Mouse (Mus musculus) liver, embryonic 15.5 days (tissue): Measurements from ENCODE around the gene Trabd2b. TPM values are rescaled to one million over a fixed set of nuclear protein-coding genes. Genes with fewer than 3 reads are reported as not detected.

ENCODE experiments used
- ATAC-seq: fragments of 200-750 bp; cut with Nextera tagmentation; 2 replicates; pipeline ENCODE4 v1.8.0; 2017; ENCODE audit warnings: moderate number of reproducible peaks, mild to moderate bottlenecking, moderate library complexity; ENCODE audit not compliant: insufficient read depth
- H3K27ac ChIP-seq: fragments of 300-500 bp; sonication (generic); replicated peaks from 2 replicates; pipeline ENCODE4 v1.5.1; 2015; ENCODE audit warnings: mild to moderate bottlenecking, inconsistent platforms
- H3K27me3 ChIP-seq: fragments of 300-500 bp; sonication (generic); 2 replicates; pipeline ENCODE4 v1.6.1; 2015; ENCODE audit warnings: mild to moderate bottlenecking, inconsistent platforms
- H3K36me3 ChIP-seq: fragments of 300-500 bp; sonication (generic); replicated peaks from 2 replicates; pipeline ENCODE4 v1.6.1; 2015; ENCODE audit warnings: moderate library complexity, mild to moderate bottlenecking, inconsistent platforms
- H3K4me1 ChIP-seq: fragments of 300-500 bp; sonication (generic); replicated peaks from 2 replicates; pipeline ENCODE4 v1.6.1; 2015; ENCODE audit warnings: inconsistent platforms
- H3K4me2 ChIP-seq: fragments of 300-500 bp; sonication (generic); 2 replicates; pipeline ENCODE4 v1.6.1; 2015; ENCODE audit warnings: moderate library complexity, mild to moderate bottlenecking, inconsistent platforms
- H3K4me3 ChIP-seq: fragments of 300-500 bp; sonication (generic); replicated peaks from 2 replicates; pipeline ENCODE4 v1.5.1; 2015; ENCODE audit warnings: mild to moderate bottlenecking, inconsistent platforms
- H3K9ac ChIP-seq: fragments of 300-500 bp; sonication (generic); 2 replicates; pipeline ENCODE4 v1.6.1; 2015; ENCODE audit warnings: moderate library complexity, mild to moderate bottlenecking, inconsistent platforms
- H3K9me3 ChIP-seq: fragments of 300-500 bp; sonication (generic); replicated peaks from 2 replicates; pipeline ENCODE4 v1.6.1; 2016; ENCODE audit warnings: inconsistent platforms
- WGBS: fragments of 180-500 bp; shearing (Covaris S2); methylation state at CpG from one replicate; pipeline ENCODE4 v1.1.7; 2015; ENCODE audit warnings: mixed read lengths; ENCODE audit not compliant: insufficient replicate concordance; 5-methylcytosine and 5-hydroxymethylcytosine counted together
- polyA plus RNA-seq: library from polyadenylated mRNA; unstranded; fragments of >200 nt; fragmentation: Nextera tagmentation; extraction: Ambion mirVana; gene quantifications from 2 replicates; pipeline ENCODE4 v1.2.1, GENCODE M21; 2015

Gene Trabd2b
- polyA plus RNA-seq, 1 experiment from 2014 or later = 0.08 TPM

DNA sequence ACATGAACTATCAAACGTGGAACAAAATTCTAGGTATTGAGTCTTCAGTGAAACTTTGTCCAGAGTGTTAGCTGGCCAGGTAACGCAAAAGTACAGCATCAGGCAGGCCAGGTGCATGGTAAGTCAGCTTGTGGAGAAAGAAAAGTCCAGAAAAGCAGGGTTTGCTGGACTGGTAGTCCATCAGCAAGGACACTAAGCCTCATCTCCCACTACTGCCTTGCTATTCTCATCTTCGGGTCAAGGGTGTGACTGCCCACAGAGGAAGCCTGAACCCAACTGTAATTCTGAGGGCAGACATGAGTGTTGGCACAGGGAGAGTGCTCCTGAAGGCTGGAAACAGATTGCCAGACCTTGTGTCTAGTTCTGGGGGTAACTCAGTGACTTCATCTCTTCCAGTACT lies 111.5 kb downstream of the Trabd2b start:
- 59% methylated on average over 3 of the region's 3 CpGs for WGBS
- Histone ChIP-seq H3K4me1 (no peaks in the 10 kb centered on the region), H3K4me3 (no peak overlapping the region), H3K9me3 (no peaks in the 10 kb centered on the region), H3K36me3 (no peaks in the 10 kb centered on the region), H3K27me3 (no peaks in the 10 kb centered on the region), H3K4me2 (no peak overlapping the region), H3K9ac (no peak overlapping the region), H3K27ac (no peak overlapping the region)
- ATAC-seq = no peak

GRCm38 (mm10) chr4:114518571-114518970 lies 112.0 kb downstream of the Trabd2b start:
- no peak for ATAC-seq
- WGBS = 53% methylated on average over 1 of the region's 1 CpGs
- no peaks in the 10 kb centered on the region for H3K27me3 ChIP-seq
- no peak overlapping the region for H3K9ac ChIP-seq
- no peaks in the 10 kb centered on the region for H3K4me1 ChIP-seq
- no peak overlapping the region for H3K4me2 ChIP-seq
- H3K27ac ChIP-seq = no peak overlapping the region
- no peaks in the 10 kb centered on the region for H3K9me3 ChIP-seq
- H3K4me3 ChIP-seq = no peak overlapping the region
- H3K36me3 ChIP-seq = no peaks in the 10 kb centered on the region

GRCm38 (mm10) chr4:114519321-114519720 lies 112.8 kb downstream of the Trabd2b start:
- no peak overlapping the region for H3K9ac ChIP-seq
- H3K4me2 ChIP-seq = no peak overlapping the region
- no peaks in the 10 kb centered on the region for H3K4me1 ChIP-seq
- H3K36me3 ChIP-seq = no peaks in the 10 kb centered on the region
- H3K27ac ChIP-seq = no peak overlapping the region
- H3K27me3 ChIP-seq = no peaks in the 10 kb centered on the region
- WGBS = 65% methylated on average over 4 of the region's 4 CpGs
- no peak overlapping the region for H3K4me3 ChIP-seq
- no peak for ATAC-seq
- no peaks in the 10 kb centered on the region for H3K9me3 ChIP-seq

- Histone ChIP-seq H3K9ac (no peak overlapping the region), H3K9me3 (no peaks in the 10 kb centered on the region), H3K27ac (no peak overlapping the region), H3K27me3 (no peaks in the 10 kb centered on the region), H3K4me3 (no peak overlapping the region), H3K36me3 (no peaks in the 10 kb centered on the region), H3K4me2 (no peak overlapping the region), H3K4me1 (no peaks in the 10 kb centered on the region)
- 52% methylated on average over 3 of the region's 3 CpGs for WGBS
- no peak for ATAC-seq
Observed at GRCm38 (mm10) chr4:114519966-114520365, 113.4 kb downstream of the Trabd2b start.

GRCm38 (mm10) chr4:114523335-114524188 lies 117.0 kb downstream of the Trabd2b start:
- 55% methylated on average over 5 of the region's 5 CpGs for WGBS
- ATAC-seq = no peak
- H3K4me2 ChIP-seq = no peak overlapping the region
- no peak overlapping the region for H3K27ac ChIP-seq
- H3K36me3 ChIP-seq = no peaks in the 10 kb centered on the region
- no peak overlapping the region for H3K9ac ChIP-seq
- H3K4me3 ChIP-seq = no peak overlapping the region
- no peaks in the 10 kb centered on the region for H3K27me3 ChIP-seq
- H3K9me3 ChIP-seq = no peaks in the 10 kb centered on the region
- no peaks in the 10 kb centered on the region for H3K4me1 ChIP-seq

DNA sequence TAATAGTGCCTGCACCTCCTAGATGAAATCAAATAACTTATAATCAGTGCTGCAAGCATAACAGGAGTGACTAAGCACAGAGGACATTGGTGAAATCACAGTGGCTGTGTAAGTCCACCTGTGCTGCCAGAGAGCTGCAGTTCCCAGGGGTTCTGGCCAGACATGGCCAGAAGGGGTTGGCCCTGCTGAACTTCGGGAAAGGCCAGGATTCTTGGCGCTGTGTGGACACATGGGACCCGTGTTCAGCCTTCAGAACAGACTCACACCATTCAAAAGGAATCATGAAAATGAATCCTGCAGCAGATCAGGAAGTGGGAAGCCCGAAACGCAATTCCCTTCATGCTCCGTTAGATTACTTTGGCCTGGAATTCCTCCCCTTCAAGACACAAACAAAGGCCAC lies 125.1 kb downstream of the Trabd2b start:
- H3K27ac ChIP-seq = no peak overlapping the region
- ATAC-seq = no peak
- WGBS = 52% methylated on average over 6 of the region's 6 CpGs
- no peak overlapping the region for H3K4me2 ChIP-seq
- no peak overlapping the region for H3K4me3 ChIP-seq
- H3K27me3 ChIP-seq = no peaks in the 10 kb centered on the region
- no peaks in the 10 kb centered on the region for H3K4me1 ChIP-seq
- no peaks in the 10 kb centered on the region for H3K9me3 ChIP-seq
- no peak overlapping the region for H3K9ac ChIP-seq
- H3K36me3 ChIP-seq = no peaks in the 10 kb centered on the region

GRCm38 (mm10) chr4:114533894-114534754 lies 127.6 kb downstream of the Trabd2b start:
- ATAC-seq = no peak
- WGBS = 50% methylated on average over 4 of the region's 4 CpGs
- no peaks in the 10 kb centered on the region for H3K27me3 ChIP-seq
- no peak overlapping the region for H3K4me3 ChIP-seq
- H3K27ac ChIP-seq = no peak overlapping the region
- no peak overlapping the region for H3K4me2 ChIP-seq
- H3K36me3 ChIP-seq = no peaks in the 10 kb centered on the region
- no peaks in the 10 kb centered on the region for H3K4me1 ChIP-seq
- no peaks in the 10 kb centered on the region for H3K9me3 ChIP-seq
- H3K9ac ChIP-seq = no peak overlapping the region

- WGBS = 69% methylated on average over 6 of the region's 6 CpGs
- Histone ChIP-seq H3K36me3 (no peaks in the 10 kb centered on the region), H3K4me1 (no peaks in the 10 kb centered on the region), H3K4me3 (no peak overlapping the region), H3K27me3 (no peaks in the 10 kb centered on the region), H3K27ac (no peak overlapping the region), H3K9me3 (no peaks in the 10 kb centered on the region), H3K9ac (no peak overlapping the region), H3K4me2 (no peak overlapping the region)
- no peak for ATAC-seq
Observed at GRCm38 (mm10) chr4:114537376-114537974, 131.0 kb downstream of the Trabd2b start.

- no peak for ATAC-seq
- H3K36me3 ChIP-seq = no peaks in the 10 kb centered on the region
- WGBS = 57% methylated on average over 7 of the region's 7 CpGs
- no peaks in the 10 kb centered on the region for H3K4me1 ChIP-seq
- H3K9me3 ChIP-seq = no peaks in the 10 kb centered on the region
- no peak overlapping the region for H3K27ac ChIP-seq
- no peak overlapping the region for H3K9ac ChIP-seq
- no peak overlapping the region for H3K4me3 ChIP-seq
- H3K27me3 ChIP-seq = no peaks in the 10 kb centered on the region; the same call in 1 of the 2 replicates
- H3K4me2 ChIP-seq = no peak overlapping the region
Observed at GRCm38 (mm10) chr4:114540031-114540430, 133.5 kb downstream of the Trabd2b start.

DNA sequence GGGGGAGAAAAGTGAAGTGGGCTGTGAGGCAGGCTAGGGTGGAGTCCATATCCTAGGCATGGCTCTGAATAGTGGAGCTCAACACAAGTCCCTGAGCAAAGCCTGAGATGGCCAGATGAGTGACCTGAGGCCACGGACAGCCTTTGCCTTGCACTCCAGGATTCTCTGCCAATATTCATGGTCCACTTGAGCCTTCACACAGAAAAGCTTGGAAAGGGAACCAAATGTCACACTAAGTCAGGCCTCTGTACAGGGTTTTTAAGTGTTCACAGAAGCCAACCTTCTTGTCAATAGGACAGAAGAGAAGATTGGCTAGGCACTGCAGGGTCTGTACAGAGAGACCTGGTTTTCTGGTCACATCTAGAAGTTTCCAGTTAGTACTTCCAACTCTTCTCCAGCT lies 134.7 kb downstream of the Trabd2b start:
- Histone ChIP-seq H3K4me2 (no peak overlapping the region), H3K27me3 (no peaks in the 10 kb centered on the region; the same call in 1 of the 2 replicates), H3K9ac (no peak overlapping the region), H3K4me3 (no peak overlapping the region), H3K27ac (no peak overlapping the region), H3K9me3 (no peaks in the 10 kb centered on the region), H3K4me1 (no peaks in the 10 kb centered on the region), H3K36me3 (no peaks in the 10 kb centered on the region)
- WGBS = 36% methylated on average over 1 of the region's 1 CpGs
- ATAC-seq = no peak

GRCm38 (mm10) chr4:114542136-114542535 lies 135.6 kb downstream of the Trabd2b start:
- Histone ChIP-seq H3K9ac (no peak overlapping the region), H3K9me3 (no peaks in the 10 kb centered on the region), H3K36me3 (no peaks in the 10 kb centered on the region), H3K4me1 (no peaks in the 10 kb centered on the region), H3K27ac (no peak overlapping the region), H3K4me2 (no peak overlapping the region), H3K27me3 (no peaks in the 10 kb centered on the region; the same call in 1 of the 2 replicates), H3K4me3 (no peak overlapping the region)
- 67% methylated on average over 4 of the region's 4 CpGs for WGBS
- ATAC-seq = no peak
